Mouse (Mus musculus) forebrain, postnatal 0 days (tissue): ENCODE results near the gene H1fx. TPM values are rescaled to one million over a fixed set of nuclear protein-coding genes. Genes with fewer than 3 reads are reported as not detected.
"Not testable (repeated sequence)": the region's sequence is repeated elsewhere in the genome, so short reads cannot be mapped to it uniquely, and the experiment has no call there.

Source experiments
- ATAC-seq: fragments of 200-750 bp; cut with Nextera tagmentation; 2 replicates; pipeline ENCODE4 v1.8.0; 2017; ENCODE audit warnings: mild to moderate bottlenecking, moderate library complexity
- DNase-seq: peaks from one replicate; pipeline ENCODE4 v3.0.0-alpha.2; 2015
- H3K27ac ChIP-seq: fragments of 300-500 bp; sonication (generic); 2 replicates; pipeline ENCODE4 v1.5.1; 2014; ENCODE audit warnings: low read depth, mild to moderate bottlenecking, antibody characterized with exemption, low read length, moderate library complexity, mixed read lengths
- H3K27me3 ChIP-seq: fragments of 300-500 bp; sonication (generic); 2 replicates; pipeline ENCODE4 v1.6.1; 2014; ENCODE audit warnings: mild to moderate bottlenecking, low read length, mixed read lengths; ENCODE audit not compliant: insufficient read depth
- H3K36me3 ChIP-seq: fragments of 300-500 bp; sonication (generic); 2 replicates; pipeline ENCODE4 v1.6.1; 2014; ENCODE audit warnings: mild to moderate bottlenecking, moderate library complexity; ENCODE audit not compliant: insufficient read depth
- H3K4me1 ChIP-seq: fragments of 300-500 bp; sonication (generic); 2 replicates; pipeline ENCODE4 v1.6.1; 2014; ENCODE audit warnings: antibody characterized with exemption; ENCODE audit not compliant: insufficient read depth
- H3K4me2 ChIP-seq: fragments of 300-500 bp; sonication (generic); 2 replicates; pipeline ENCODE4 v1.6.1; 2014; ENCODE audit warnings: low read depth, mild to moderate bottlenecking, moderate library complexity
- H3K4me3 ChIP-seq: fragments of 300-500 bp; sonication (generic); 2 replicates; pipeline ENCODE4 v1.5.1; 2014; ENCODE audit warnings: low read depth, low read length, mixed read lengths
- H3K9ac ChIP-seq: fragments of 300-500 bp; sonication (generic); 2 replicates; pipeline ENCODE4 v1.6.1; 2014; ENCODE audit warnings: mild to moderate bottlenecking
- H3K9me3 ChIP-seq: fragments of 300-500 bp; sonication (generic); 2 replicates; pipeline ENCODE4 v1.6.1; 2016; ENCODE audit warnings: low read length
- CTCF ChIP-seq: sonication (generic); IDR thresholded peaks from 2 replicates; pipeline ENCODE4 v1.5.1; 2016; ENCODE audit warnings: antibody characterized with exemption, control low read depth, low read depth
- WGBS: fragments of 180-500 bp; shearing (Covaris S2); extraction: QIAGEN DNeasy Blood & Tissue Kit; methylation state at CpG from one replicate; pipeline ENCODE4 v1.1.7; 2014; 5-methylcytosine and 5-hydroxymethylcytosine counted together
- polyA plus RNA-seq: library from polyadenylated mRNA; unstranded; fragments of >200 nt; fragmentation: Nextera tagmentation; extraction: Ambion mirVana; gene quantifications from 2 replicates; pipeline ENCODE4 v1.2.1, GENCODE M21; 2015
- total RNA-seq: library from RNA; depleted of rRNA; stranded (reverse); fragments of >200 nt; gene quantifications from 2 replicates; pipeline ENCODE4 v1.2.3, GENCODE M21; 2014

The H1fx gene
- total and polyA plus RNA-seq, 2 experiments from 2014 or later, result 26.7 to 66.3 TPM

DNA sequence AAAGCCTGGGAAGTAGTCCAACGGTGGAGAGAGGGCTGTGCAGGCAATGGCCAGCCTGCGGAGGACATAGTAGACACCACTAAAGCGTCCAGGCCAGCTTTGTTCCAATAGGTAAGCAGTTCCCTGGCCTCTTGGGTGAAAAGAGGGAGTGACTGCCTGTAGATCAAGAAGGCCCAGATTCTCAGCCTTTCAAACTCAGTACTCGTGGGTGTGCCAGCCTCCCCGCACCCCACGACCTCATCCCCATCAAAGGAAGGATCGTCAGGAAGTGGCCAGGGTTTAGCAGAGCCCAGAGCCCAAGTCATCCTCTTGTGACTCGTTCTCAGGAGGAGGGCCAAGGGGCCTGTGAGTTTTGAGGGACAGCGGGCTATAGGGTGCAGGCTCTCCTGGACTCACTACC is 1.1 kb upstream of the H1fx start:
- Histone ChIP-seq H3K27me3 (no peaks in the 10 kb centered on the region), H3K9me3 (no peaks in the 10 kb centered on the region), H3K9ac (peak overlapping the region; percentile 90; the same call in 1 of the 2 replicates), H3K4me2 (peak overlapping the region; percentile 66), H3K4me3 (peak overlapping the region; percentile 98), H3K4me1 (peaks cover 20% of the 10 kb centered on the region), H3K27ac (peak overlapping the region; percentile 92), H3K36me3 (peaks cover 12% of the 10 kb centered on the region; the same call in 1 of the 2 replicates)
- no peak for TF ChIP-seq CTCF
- no peak for ATAC-seq
- no peak for DNase-seq
- 61% methylated on average over 9 of the region's 9 CpGs for WGBS

DNA sequence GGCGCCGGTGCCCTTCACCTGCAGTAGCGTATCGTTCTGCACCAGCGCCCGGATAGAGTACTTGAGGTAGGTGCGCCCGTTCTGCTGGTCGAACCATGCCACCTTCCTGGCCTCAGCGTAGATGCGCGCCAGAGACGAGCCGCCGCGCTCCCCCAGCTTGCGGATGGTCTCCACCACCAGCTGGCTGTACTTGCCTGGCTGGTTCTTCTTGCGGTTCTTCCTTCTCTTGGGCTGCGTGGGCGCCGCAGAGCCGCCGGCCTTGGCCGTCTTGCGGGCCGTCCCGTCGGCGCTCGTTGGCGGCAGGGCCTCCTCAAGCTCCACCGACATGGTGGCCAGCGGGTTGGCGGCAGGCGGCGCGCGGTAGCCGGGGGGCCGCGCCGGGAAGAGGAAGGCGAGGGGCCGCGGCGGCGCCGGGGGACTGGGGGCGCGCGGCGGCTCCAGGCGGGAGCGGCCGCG is 379 bp downstream of the H1fx start:
- DNase-seq, result peak; percentile 59
- ATAC-seq, result peak; percentile 37
- Histone ChIP-seq H3K4me2 (peak overlapping the region; percentile 66), H3K9ac (peak overlapping the region; percentile 90), H3K27ac (peak overlapping the region; percentile 92), H3K4me3 (peak overlapping the region; percentile 98), H3K4me1 (peaks cover 20% of the 10 kb centered on the region), H3K27me3 (no peaks in the 10 kb centered on the region), H3K9me3 (no peaks in the 10 kb centered on the region), H3K36me3 (peaks cover 7% of the 10 kb centered on the region; the same call in 1 of the 2 replicates)
- 2% methylated on average over 42 of the region's 56 CpGs for WGBS
- TF ChIP-seq CTCF, result no peak

DNA sequence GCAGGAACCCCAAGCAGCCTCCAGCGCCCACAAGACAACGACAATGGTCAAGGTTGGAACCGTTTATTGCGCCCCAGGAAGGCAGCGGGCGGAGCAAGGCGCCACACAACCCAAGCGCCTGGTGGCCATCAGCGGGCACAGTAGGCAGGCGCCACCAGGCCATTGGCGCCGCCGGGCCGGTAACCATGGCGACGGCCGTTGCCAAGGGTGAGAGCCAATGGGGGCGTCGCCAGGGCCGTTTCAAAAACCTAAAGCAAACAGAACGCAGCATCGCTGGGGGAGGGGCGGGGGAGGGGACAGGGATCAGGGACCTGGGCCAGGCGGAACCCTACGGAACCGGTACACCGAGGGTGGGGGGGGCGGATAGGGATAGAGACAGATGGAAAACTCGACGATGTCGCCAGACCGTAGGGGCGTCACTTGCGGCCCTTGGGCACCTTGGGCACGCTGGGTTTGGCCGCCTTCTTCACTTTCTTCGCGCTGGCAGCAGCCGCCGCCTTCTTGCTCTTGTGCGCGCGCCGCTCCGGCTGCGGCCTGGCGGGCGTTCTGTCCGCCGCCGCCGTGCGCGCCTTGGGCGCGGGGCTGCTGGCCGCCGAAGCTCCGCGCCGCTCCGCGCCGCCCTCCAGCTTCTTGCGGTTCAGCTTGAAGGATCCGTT is 935 bp downstream of the H1fx start:
- under 1% methylated on average over 66 of the region's 66 CpGs for WGBS
- peaks cover 7% of the 10 kb centered on the region; the same call in 1 of the 2 replicates for H3K36me3 ChIP-seq
- no peaks in the 10 kb centered on the region for H3K27me3 ChIP-seq
- ATAC-seq (peak; percentile 89), DNase-seq (peak; percentile 94)
- peaks cover 20% of the 10 kb centered on the region for H3K4me1 ChIP-seq
- H3K4me3 ChIP-seq, result peak overlapping the region; percentile 98
- H3K27ac ChIP-seq, result peak overlapping the region; percentile 92
- H3K9ac ChIP-seq, result peak overlapping the region; percentile 90
- peak overlapping the region; percentile 66 for H3K4me2 ChIP-seq
- peak; percentile 73 for TF ChIP-seq CTCF
- H3K9me3 ChIP-seq, result no peaks in the 10 kb centered on the region

DNA sequence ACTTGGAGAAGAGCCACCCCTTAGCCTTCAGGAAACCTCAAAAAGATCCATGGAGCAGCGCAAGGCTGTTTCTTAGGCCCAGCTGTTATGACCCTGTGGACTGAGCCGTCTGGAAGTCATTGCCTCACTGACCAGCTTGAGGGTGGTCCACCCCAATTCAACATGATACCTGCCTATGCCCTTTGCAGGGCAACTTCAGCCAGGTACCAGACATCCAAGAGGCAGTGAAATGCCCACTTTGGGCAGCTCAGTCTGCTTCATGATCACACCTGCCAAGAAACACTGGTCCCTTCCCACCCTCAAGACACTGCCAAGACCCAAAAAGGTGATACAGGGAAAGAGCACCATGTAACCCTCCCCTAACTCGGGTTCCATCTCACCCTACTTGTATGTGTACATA is 1.7 kb downstream of the H1fx start:
- Histone ChIP-seq H3K4me3 (peak overlapping the region; percentile 98), H3K4me1 (peaks cover 20% of the 10 kb centered on the region), H3K9ac (peak overlapping the region; percentile 90; the same call in 1 of the 2 replicates), H3K27me3 (no peaks in the 10 kb centered on the region), H3K36me3 (peaks cover 4% of the 10 kb centered on the region; the same call in 1 of the 2 replicates), H3K27ac (peak overlapping the region; percentile 92), H3K9me3 (no peaks in the 10 kb centered on the region), H3K4me2 (peak overlapping the region; percentile 66)
- no peak for ATAC-seq
- 69% methylated on average over 3 of the region's 3 CpGs for WGBS
- no peak for DNase-seq
- TF ChIP-seq CTCF, result no peak

DNA sequence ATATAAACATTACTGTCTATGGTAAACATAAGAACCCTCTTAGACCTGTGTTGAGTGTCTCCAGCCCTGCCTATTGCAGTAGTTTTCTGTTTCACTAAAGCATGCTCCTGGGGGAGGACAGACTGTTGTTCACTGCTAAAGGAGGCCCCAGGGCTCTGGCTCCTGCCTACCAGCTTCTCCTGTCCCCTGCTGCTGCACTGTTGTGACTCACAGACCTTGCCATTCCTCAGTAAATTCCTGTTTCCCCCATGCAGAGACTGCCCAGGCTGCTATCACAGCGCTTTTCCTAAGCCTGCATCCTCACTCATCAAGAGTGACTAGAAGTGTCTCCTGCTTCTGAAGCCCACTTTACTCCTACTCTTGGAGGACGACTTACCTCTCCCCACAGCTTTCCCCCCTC is 11.4 kb downstream of the H1fx start:
- Histone ChIP-seq H3K4me2 (no peak overlapping the region), H3K27me3 (no peaks in the 10 kb centered on the region), H3K36me3 (no peaks in the 10 kb centered on the region), H3K4me1 (no peaks in the 10 kb centered on the region), H3K9me3 (no peaks in the 10 kb centered on the region), H3K4me3 (no peak overlapping the region), H3K9ac (no peak overlapping the region), H3K27ac (no peak overlapping the region)
- 22% methylated on average over 2 of the region's 2 CpGs for WGBS
- ATAC-seq (no peak), DNase-seq (no peak)
- TF ChIP-seq CTCF, result no peak

GRCm38 (mm10) chr6:87962457-87962856 is 19.0 kb downstream of the H1fx start:
- not testable (repeated sequence) for H3K9ac ChIP-seq, ATAC-seq, H3K27ac ChIP-seq, DNase-seq, H3K36me3 ChIP-seq, H3K4me1 ChIP-seq, H3K9me3 ChIP-seq, H3K27me3 ChIP-seq, H3K4me3 ChIP-seq, H3K4me2 ChIP-seq
- 73% methylated on average over 4 of the region's 4 CpGs for WGBS

- TF ChIP-seq CTCF, result no peak
- Histone ChIP-seq H3K27ac (no peak overlapping the region), H3K9me3 (no peaks in the 10 kb centered on the region), H3K4me1 (no peaks in the 10 kb centered on the region), H3K4me3 (no peak overlapping the region), H3K36me3 (peaks cover 8% of the 10 kb centered on the region), H3K9ac (no peak overlapping the region), H3K27me3 (no peaks in the 10 kb centered on the region), H3K4me2 (no peak overlapping the region)
- ATAC-seq (no peak), DNase-seq (no peak)
- 85% methylated on average over 7 of the region's 7 CpGs for WGBS
Measured at GRCm38 (mm10) chr6:87942179-87942578, 39.3 kb downstream of the H1fx start.
